Mouse (Mus musculus) hindbrain, embryonic 12.5 days (tissue): ENCODE results near the gene Lrba. TPM values are rescaled to one million over a fixed set of nuclear protein-coding genes. Genes with fewer than 3 reads are reported as not detected.

Source experiments
- ATAC-seq: fragments of 200-750 bp; cut with Nextera tagmentation; 2 replicates; pipeline ENCODE4 v1.8.0; 2017; ENCODE audit warnings: moderate TSS enrichment; ENCODE audit not compliant: low FRiP score
- H3K27ac ChIP-seq: fragments of 300-500 bp; sonication (generic); 2 replicates; pipeline ENCODE4 v1.5.1; 2016; ENCODE audit warnings: mild to moderate bottlenecking
- H3K27me3 ChIP-seq: fragments of 300-500 bp; sonication (generic); 2 replicates; pipeline ENCODE4 v1.6.1; 2016; ENCODE audit warnings: mild to moderate bottlenecking
- H3K36me3 ChIP-seq: fragments of 300-500 bp; sonication (generic); 2 replicates; pipeline ENCODE4 v1.6.1; 2016; ENCODE audit warnings: mild to moderate bottlenecking
- H3K4me1 ChIP-seq: fragments of 300-500 bp; sonication (generic); 2 replicates; pipeline ENCODE4 v1.6.1; 2016
- H3K4me2 ChIP-seq: fragments of 300-500 bp; sonication (generic); replicated peaks from 2 replicates; pipeline ENCODE4 v1.6.1; 2016; ENCODE audit warnings: mild to moderate bottlenecking
- H3K4me3 ChIP-seq: fragments of 300-500 bp; sonication (generic); 2 replicates; pipeline ENCODE4 v1.5.1; 2016; ENCODE audit warnings: mild to moderate bottlenecking
- H3K9ac ChIP-seq: fragments of 300-500 bp; sonication (generic); 2 replicates; pipeline ENCODE4 v1.6.1; 2016; ENCODE audit warnings: mild to moderate bottlenecking, moderate library complexity
- H3K9me3 ChIP-seq: fragments of 300-500 bp; sonication (generic); replicated peaks from 2 replicates; pipeline ENCODE4 v1.6.1; 2016; ENCODE audit warnings: mild to moderate bottlenecking
- WGBS: fragments of 180-500 bp; shearing (Covaris S2); methylation state at CpG from one replicate; pipeline ENCODE4 v1.1.7; 2016; 5-methylcytosine and 5-hydroxymethylcytosine counted together
- polyA plus RNA-seq: library from polyadenylated mRNA; unstranded; fragments of >200 nt; fragmentation: Nextera tagmentation; extraction: Ambion mirVana; gene quantifications from 2 replicates; pipeline ENCODE4 v1.2.1, GENCODE M21; 2016

The Lrba gene
- polyA plus RNA-seq, 1 experiment from 2014 or later, result 8.4 TPM

DNA sequence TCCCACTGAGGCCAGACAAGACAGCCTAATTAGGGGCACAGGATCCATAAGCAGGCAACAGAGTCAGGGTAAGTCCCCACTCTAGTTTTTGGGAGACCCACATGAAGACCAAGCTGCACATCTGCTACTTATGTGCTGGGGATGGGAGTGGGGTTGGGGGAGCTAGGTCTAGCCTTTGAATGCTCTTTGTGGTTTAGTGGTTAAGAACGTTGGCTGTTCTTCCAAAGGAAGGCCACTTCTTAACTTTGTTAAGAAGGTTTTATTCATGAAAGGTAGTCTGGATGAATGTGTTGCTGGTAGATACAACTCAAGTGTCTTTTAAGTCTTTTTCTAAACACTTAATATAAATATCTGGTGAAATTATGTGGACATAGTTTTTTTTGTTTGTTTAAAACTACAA, 51.2 kb downstream of the Lrba start:
- no peak for ATAC-seq
- H3K36me3 ChIP-seq, result no peaks in the 10 kb centered on the region
- WGBS, result 79% methylated on average over 1 of the region's 1 CpGs
- no peaks in the 10 kb centered on the region for H3K9me3 ChIP-seq
- no peaks in the 10 kb centered on the region for H3K27me3 ChIP-seq
- H3K4me3 ChIP-seq, result no peak overlapping the region
- H3K4me2 ChIP-seq, result no peak overlapping the region
- H3K9ac ChIP-seq, result no peak overlapping the region
- H3K27ac ChIP-seq, result no peak overlapping the region
- no peaks in the 10 kb centered on the region for H3K4me1 ChIP-seq

DNA sequence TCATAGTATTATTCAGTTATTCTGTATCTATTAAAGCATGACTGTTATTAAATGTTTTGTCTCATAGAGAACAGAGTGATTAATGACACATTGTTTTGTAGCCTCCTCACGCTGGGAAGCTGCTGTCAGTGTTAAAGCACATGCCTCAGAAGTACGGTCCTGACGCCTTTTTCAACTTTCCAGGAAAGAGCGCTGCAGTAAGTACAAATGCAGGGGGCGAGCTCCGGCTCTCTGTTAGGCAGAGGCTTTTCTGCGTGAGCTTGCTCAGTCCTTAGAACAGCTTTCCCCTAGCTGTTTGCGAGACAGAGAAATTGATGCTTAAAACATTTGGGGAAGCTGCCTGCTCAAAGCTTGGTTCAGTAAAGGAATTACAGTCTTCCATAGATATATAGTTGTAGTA, 66.8 kb downstream of the Lrba start:
- ATAC-seq, result no peak
- Histone ChIP-seq H3K4me2 (no peak overlapping the region), H3K9me3 (no peaks in the 10 kb centered on the region), H3K9ac (no peak overlapping the region), H3K27me3 (no peaks in the 10 kb centered on the region), H3K36me3 (no peaks in the 10 kb centered on the region), H3K4me1 (no peaks in the 10 kb centered on the region), H3K27ac (no peak overlapping the region), H3K4me3 (no peak overlapping the region)
- 37% methylated on average over 8 of the region's 8 CpGs for WGBS

DNA sequence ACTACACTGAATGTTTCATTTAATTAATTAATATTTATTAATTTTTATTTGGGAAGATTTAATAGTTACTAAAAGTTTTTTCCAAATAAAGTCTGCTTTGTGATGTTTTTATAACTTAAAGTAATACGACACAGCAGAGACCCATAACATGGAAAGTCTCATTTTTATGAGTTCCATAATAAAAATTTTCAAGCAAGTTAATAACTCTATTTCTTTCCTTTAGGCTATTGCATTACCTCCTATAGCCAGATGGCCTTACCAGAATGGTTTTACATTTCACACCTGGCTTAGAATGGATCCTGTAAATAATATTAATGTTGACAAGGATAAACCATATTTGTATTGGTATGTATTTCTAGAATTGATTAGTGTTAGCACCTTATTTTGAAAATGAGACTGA, 70.4 kb downstream of the Lrba start:
- no peak for ATAC-seq
- Histone ChIP-seq H3K9ac (no peak overlapping the region), H3K4me1 (no peaks in the 10 kb centered on the region), H3K4me3 (no peak overlapping the region), H3K4me2 (no peak overlapping the region), H3K9me3 (no peaks in the 10 kb centered on the region), H3K27ac (no peak overlapping the region), H3K27me3 (no peaks in the 10 kb centered on the region), H3K36me3 (no peaks in the 10 kb centered on the region)
- 96% methylated on average over 1 of the region's 1 CpGs for WGBS

DNA sequence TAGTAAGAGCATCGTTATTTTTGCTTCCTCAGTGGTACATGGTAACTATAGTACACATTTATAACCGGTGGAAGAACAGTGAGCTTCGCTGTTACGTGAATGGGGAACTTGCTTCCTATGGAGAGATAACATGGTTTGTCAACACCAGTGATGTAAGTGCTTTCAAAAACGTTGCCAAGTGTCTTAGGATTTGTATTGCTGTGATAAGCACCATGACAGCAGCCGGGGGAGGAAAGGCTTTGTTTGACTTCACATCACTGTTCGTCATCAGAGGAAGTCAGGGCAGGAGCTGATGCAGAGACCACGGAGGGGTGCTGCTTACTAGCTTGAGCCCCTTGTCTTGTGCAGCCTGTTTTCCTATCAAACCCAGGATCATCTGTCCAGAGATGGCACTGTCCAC, 71.7 kb downstream of the Lrba start:
- WGBS, result 60% methylated on average over 8 of the region's 8 CpGs

DNA sequence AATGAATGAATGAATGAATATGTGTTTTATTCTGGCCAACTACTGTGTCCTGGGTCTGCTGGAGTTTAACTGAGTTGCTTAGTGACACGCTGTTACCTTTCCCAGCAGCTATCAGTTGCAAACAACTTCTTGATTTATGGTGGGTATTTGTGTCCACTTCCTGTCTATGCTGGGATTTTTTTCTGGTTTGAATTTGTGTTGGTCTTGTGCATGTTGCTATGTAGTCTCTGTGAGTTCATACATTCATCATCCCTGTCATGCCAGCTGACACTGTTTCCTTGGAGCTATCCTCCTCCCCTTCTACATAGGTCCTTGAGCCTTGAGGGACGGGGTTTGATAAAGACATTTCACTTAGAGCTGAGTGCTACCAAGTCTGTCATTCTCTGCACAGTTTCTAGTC, 84.4 kb downstream of the Lrba start:
- no peaks in the 10 kb centered on the region for H3K27me3 ChIP-seq
- no peak overlapping the region for H3K9ac ChIP-seq
- WGBS, result 76% methylated on average over 2 of the region's 2 CpGs
- no peak for ATAC-seq
- no peak overlapping the region for H3K4me2 ChIP-seq
- peaks cover 6% of the 10 kb centered on the region for H3K36me3 ChIP-seq
- H3K27ac ChIP-seq, result no peak overlapping the region
- H3K4me3 ChIP-seq, result no peak overlapping the region
- no peaks in the 10 kb centered on the region for H3K9me3 ChIP-seq
- H3K4me1 ChIP-seq, result no peaks in the 10 kb centered on the region

More for the DNA sequence above, 71.7 kb downstream of the Lrba start:
- no peaks in the 10 kb centered on the region for H3K9me3 ChIP-seq
- no peaks in the 10 kb centered on the region for H3K36me3 ChIP-seq
- no peak overlapping the region for H3K9ac ChIP-seq
- H3K4me1 ChIP-seq, result no peaks in the 10 kb centered on the region
- no peak overlapping the region for H3K4me2 ChIP-seq
- no peak for ATAC-seq
- H3K27ac ChIP-seq, result no peak overlapping the region
- H3K27me3 ChIP-seq, result no peaks in the 10 kb centered on the region
- H3K4me3 ChIP-seq, result no peak overlapping the region

DNA sequence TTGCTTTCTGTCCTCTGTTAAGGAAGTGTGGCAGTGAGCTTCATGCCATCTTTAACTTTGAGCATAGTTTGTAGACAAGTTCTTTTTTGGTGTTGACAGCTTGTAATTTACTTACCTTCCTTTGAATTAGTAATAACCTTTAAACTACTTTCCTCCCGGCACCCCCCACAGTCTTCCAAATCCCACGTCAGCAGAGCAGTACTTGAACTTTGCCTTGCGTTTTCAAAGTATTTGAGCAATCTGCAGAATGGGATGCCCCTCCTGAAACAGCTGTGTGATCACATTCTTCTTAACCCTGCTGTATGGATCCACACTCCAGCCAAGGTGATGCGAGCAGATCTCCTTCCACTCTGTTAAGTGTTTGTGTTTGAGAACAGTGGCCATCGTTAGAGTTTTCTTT, 85.7 kb downstream of the Lrba start:
- Histone ChIP-seq H3K27me3 (no peaks in the 10 kb centered on the region), H3K4me2 (no peak overlapping the region), H3K4me3 (no peak overlapping the region), H3K9ac (no peak overlapping the region), H3K4me1 (no peaks in the 10 kb centered on the region), H3K36me3 (no peaks in the 10 kb centered on the region), H3K27ac (no peak overlapping the region), H3K9me3 (no peaks in the 10 kb centered on the region)
- 72% methylated on average over 5 of the region's 5 CpGs for WGBS
- no peak for ATAC-seq

DNA sequence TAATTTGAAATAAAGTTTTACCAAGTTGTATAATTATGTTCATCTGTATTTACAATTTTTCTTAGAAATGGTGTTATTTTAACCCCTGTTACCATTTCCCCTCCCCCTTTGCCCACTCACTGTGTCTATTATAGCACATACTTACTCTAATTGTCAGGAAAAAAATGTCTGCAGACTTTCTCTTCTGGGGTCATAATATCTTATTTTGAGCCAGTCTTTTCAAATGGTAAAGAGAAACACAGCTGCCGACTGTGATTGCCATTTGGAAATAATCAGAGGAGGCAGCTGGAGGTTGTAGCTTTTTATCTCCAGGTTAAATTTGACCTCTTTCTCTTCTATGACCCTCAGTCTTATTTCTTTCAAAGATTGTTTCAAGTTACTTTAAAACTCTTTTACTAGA, 86.9 kb downstream of the Lrba start:
- ATAC-seq, result no peak
- H3K9ac ChIP-seq, result no peak overlapping the region
- no peaks in the 10 kb centered on the region for H3K9me3 ChIP-seq
- H3K4me3 ChIP-seq, result no peak overlapping the region
- no peak overlapping the region for H3K27ac ChIP-seq
- no peaks in the 10 kb centered on the region for H3K27me3 ChIP-seq
- 26% methylated on average over 1 of the region's 1 CpGs for WGBS
- no peak overlapping the region for H3K4me2 ChIP-seq
- no peaks in the 10 kb centered on the region for H3K36me3 ChIP-seq
- no peaks in the 10 kb centered on the region for H3K4me1 ChIP-seq

DNA sequence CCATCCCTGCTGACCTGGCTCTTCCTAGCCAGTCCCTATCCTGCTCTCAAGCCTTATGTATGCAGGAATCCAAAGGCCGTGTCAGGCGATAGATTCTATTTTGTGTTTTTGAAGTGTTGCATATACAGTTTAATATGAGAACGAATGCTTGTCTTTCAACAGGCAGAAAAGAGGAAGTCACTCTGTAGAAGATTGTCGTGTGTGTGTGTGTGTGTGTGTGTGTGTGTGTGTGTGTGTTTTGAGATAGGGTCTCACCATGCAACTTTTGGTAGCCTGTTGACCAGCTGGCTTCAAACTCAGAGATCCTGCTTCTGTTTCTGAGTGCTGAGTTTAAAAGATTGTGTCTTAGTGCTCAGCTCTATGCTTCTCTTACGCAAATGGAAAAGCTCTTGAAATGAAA, 93.2 kb downstream of the Lrba start:
- Histone ChIP-seq H3K4me3 (no peak overlapping the region), H3K4me2 (no peak overlapping the region), H3K9me3 (no peaks in the 10 kb centered on the region), H3K4me1 (no peaks in the 10 kb centered on the region), H3K9ac (no peak overlapping the region), H3K36me3 (no peaks in the 10 kb centered on the region), H3K27me3 (no peaks in the 10 kb centered on the region), H3K27ac (no peak overlapping the region)
- no peak for ATAC-seq
- 87% methylated on average over 5 of the region's 5 CpGs for WGBS

DNA sequence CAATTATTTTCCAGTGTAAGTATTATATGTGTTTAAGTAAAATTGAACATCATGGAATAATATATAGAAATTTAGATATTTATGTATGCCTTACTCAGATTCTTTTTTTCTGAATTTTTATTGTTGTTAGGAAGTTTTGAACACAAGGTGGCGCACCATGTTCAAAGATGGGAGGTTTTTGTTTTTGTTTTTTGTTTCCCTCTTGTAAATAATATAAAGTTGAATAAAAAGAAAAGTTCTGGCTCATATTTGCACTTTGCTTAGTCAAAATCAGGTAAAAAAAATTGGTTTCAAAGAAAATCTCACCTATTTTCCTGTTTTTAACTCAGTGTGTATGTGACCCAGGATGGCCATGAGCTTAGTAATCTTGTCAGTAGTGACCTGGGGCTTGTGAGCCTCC, 104.1 kb downstream of the Lrba start:
- Histone ChIP-seq H3K36me3 (no peaks in the 10 kb centered on the region), H3K9me3 (no peaks in the 10 kb centered on the region), H3K4me1 (no peaks in the 10 kb centered on the region), H3K4me2 (no peak overlapping the region), H3K9ac (no peak overlapping the region), H3K27ac (no peak overlapping the region), H3K27me3 (no peaks in the 10 kb centered on the region), H3K4me3 (no peak overlapping the region)
- no peak for ATAC-seq
- 29% methylated on average over 1 of the region's 1 CpGs for WGBS

DNA sequence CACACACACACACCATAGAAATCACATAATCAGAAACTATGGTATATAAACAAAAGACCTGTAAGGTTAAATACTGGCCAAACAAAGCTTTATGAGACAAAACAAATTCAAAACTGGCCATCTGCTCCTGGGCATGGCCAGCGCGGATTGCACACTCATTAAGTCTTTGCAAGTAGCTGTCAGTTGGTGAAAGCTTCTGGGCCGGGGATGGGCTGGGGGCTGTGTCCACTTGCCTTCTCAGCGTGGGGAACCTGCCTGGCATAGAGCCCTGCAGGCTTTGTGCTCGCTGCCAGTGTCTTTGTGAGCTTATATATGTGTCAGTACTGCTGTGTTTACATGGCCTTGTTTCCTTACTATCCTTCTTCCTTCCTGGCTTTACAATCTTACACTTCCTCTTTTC, 118.8 kb downstream of the Lrba start:
- WGBS, result 32% methylated on average over 5 of the region's 5 CpGs

DNA sequence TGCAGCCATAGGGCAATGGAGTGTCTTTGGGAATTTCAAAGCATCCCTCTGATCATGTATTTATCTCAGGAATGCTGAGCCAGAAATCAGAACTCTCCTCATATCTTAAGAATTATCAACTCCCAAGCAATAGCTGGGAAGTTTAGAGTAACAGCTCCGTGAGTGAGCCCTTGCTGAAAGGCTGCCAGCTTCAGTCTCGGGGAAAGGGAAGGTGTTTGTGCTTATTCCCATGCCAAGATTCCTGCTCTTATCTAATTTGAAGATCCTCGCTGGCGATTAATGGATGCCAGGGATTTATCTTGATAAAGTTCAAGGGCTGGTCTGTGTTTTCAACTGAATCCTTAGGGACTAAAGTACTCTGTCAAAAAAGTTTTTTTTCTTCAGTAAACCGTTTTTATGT, 138.0 kb downstream of the Lrba start:
- Histone ChIP-seq H3K4me2 (no peak overlapping the region), H3K36me3 (no peaks in the 10 kb centered on the region), H3K4me3 (no peak overlapping the region), H3K4me1 (no peaks in the 10 kb centered on the region), H3K27me3 (no peaks in the 10 kb centered on the region), H3K9ac (no peak overlapping the region), H3K27ac (no peak overlapping the region), H3K9me3 (no peaks in the 10 kb centered on the region)
- ATAC-seq, result no peak
- WGBS, result 65% methylated on average over 5 of the region's 5 CpGs

More for the DNA sequence above, 118.8 kb downstream of the Lrba start:
- Histone ChIP-seq H3K27ac (peak overlapping the region; percentile 64), H3K9me3 (no peaks in the 10 kb centered on the region), H3K36me3 (no peaks in the 10 kb centered on the region), H3K9ac (no peak overlapping the region), H3K27me3 (no peaks in the 10 kb centered on the region), H3K4me1 (peaks cover 6% of the 10 kb centered on the region; the same call in 1 of the 2 replicates), H3K4me3 (no peak overlapping the region), H3K4me2 (no peak overlapping the region)
- ATAC-seq, result peak; percentile 69

DNA sequence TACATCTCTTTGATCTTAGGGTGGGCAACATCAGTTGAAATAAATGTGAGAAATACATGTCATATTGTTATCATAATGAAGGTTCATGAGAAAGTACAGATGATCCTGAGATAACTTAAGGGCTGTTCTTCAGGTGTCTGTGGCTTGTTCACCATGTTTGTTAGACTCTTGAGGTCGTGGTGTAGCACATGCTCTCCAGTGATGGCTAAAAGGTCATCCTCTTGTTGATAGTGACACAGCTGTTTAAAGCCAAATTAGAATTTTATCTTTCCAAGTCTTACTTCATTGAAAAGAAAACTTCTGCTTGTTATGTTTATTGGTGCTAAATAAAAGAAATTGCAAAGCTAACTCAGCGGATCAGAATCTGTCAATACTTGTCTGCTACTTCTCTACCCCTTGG, 147.0 kb downstream of the Lrba start:
- Histone ChIP-seq H3K9me3 (no peaks in the 10 kb centered on the region), H3K27me3 (no peaks in the 10 kb centered on the region), H3K9ac (no peak overlapping the region), H3K27ac (no peak overlapping the region), H3K4me1 (no peaks in the 10 kb centered on the region), H3K4me3 (no peak overlapping the region), H3K4me2 (no peak overlapping the region), H3K36me3 (no peaks in the 10 kb centered on the region)
- no peak for ATAC-seq
- 68% methylated on average over 2 of the region's 2 CpGs for WGBS

DNA sequence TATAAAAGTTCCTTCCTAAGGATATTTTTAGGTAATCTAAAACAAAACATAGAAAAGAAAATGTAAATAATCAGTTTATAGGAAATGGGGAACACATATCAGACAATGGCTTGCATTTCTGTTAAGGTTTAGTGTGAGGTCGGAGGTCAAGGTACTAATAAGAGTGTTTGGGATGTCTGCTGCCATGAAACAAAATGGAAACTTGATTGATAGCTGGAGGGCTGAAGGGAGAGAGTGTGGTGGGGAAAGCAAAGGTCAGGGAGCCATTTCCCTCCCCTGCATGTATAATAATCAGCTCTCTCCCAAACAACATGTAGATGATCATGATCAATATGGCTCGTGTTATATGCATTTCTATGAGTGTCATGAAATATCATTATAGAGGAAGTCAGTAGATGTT, 150.8 kb downstream of the Lrba start:
- Histone ChIP-seq H3K9ac (no peak overlapping the region), H3K4me3 (no peak overlapping the region), H3K9me3 (no peaks in the 10 kb centered on the region), H3K36me3 (no peaks in the 10 kb centered on the region), H3K4me1 (no peaks in the 10 kb centered on the region), H3K27me3 (no peaks in the 10 kb centered on the region), H3K4me2 (no peak overlapping the region), H3K27ac (no peak overlapping the region)
- ATAC-seq, result no peak
- 77% methylated on average over 2 of the region's 2 CpGs for WGBS

DNA sequence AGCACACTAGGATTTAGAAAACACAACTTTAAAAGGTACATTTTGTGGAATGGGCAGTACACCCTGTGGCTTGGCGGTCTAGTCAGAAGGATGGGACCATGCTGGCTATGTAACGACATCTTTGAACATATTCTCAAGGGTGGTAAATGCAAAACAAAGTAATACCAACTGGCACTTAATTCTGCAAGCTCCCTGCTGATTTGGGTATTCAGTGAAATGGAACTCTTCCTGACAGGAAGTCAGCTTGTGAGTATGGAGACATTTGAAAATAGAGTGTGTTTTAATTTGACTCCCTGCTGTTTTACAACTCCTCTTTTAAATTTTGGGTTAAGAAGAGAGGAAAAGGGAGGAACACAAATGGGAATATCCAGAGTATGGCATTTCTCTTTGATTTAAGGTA, 158.1 kb downstream of the Lrba start:
- H3K36me3 ChIP-seq, result no peaks in the 10 kb centered on the region
- 22% methylated on average over 2 of the region's 2 CpGs for WGBS
- H3K27me3 ChIP-seq, result no peaks in the 10 kb centered on the region
- ATAC-seq, result no peak
- no peaks in the 10 kb centered on the region for H3K4me1 ChIP-seq
- H3K4me3 ChIP-seq, result no peak overlapping the region
- H3K9me3 ChIP-seq, result no peaks in the 10 kb centered on the region
- H3K4me2 ChIP-seq, result no peak overlapping the region
- no peak overlapping the region for H3K27ac ChIP-seq
- H3K9ac ChIP-seq, result no peak overlapping the region
